Mouse (Mus musculus): ENCODE measurements around the gene Ppp2r1b. TPM values are rescaled to one million over a fixed set of nuclear protein-coding genes. Genes with fewer than 3 reads are reported as not detected.

Gene Ppp2r1b
- polyA plus RNA-seq, 1 experiment from 2014 or later, result 68.8 TPM

- H3K36me3 ChIP-seq (replicated peaks), result no peaks in the 10 kb centered on the region
- H3K27me3 ChIP-seq, result no peaks in the 10 kb centered on the region
- peak overlapping the region; percentile 92 for H3K27ac ChIP-seq (replicated peaks)
- peaks cover 87% of the 10 kb centered on the region for H3K4me1 ChIP-seq (replicated peaks)
- no peak for ATAC-seq (ENCODE audit: insufficient read depth)
- 59% methylated on average over 17 of the region's 17 CpGs for WGBS (ENCODE audit: insufficient replicate concordance)
- H3K9ac ChIP-seq, result peak overlapping the region; percentile 24; the same call in 1 of the 2 replicates
- H3K4me3 ChIP-seq (replicated peaks), result no peak overlapping the region
- no peaks in the 10 kb centered on the region for H3K9me3 ChIP-seq (replicated peaks)
- H3K4me2 ChIP-seq, result peak overlapping the region; percentile 14; the same call in 1 of the 2 replicates
Observed at GRCm38 (mm10) chr9:50852634-50853349, 7.7 kb downstream of the Ppp2r1b start.

GRCm38 (mm10) chr9:50854376-50854775, 9.3 kb downstream of the Ppp2r1b start:
- H3K4me1 ChIP-seq (replicated peaks), result peaks cover 83% of the 10 kb centered on the region
- H3K36me3 ChIP-seq (replicated peaks), result peaks cover 9% of the 10 kb centered on the region
- H3K9ac ChIP-seq, result peak overlapping the region; percentile 56
- peak overlapping the region; percentile 72 for H3K4me2 ChIP-seq
- H3K27ac ChIP-seq (replicated peaks), result peak overlapping the region; percentile 92
- WGBS (ENCODE audit: insufficient replicate concordance), result 28% methylated on average over 8 of the region's 8 CpGs
- peak overlapping the region; percentile 33 for H3K4me3 ChIP-seq (replicated peaks)
- no peaks in the 10 kb centered on the region for H3K9me3 ChIP-seq (replicated peaks)
- ATAC-seq (ENCODE audit: insufficient read depth), result peak; percentile 87
- H3K27me3 ChIP-seq, result no peaks in the 10 kb centered on the region

GRCm38 (mm10) chr9:50855133-50855766, 10.1 kb downstream of the Ppp2r1b start:
- Histone ChIP-seq H3K36me3 (replicated peaks) (peaks cover 17% of the 10 kb centered on the region), H3K9ac (peak overlapping the region; percentile 38), H3K4me2 (peak overlapping the region; percentile 72), H3K4me3 (replicated peaks) (peak overlapping the region; percentile 20), H3K9me3 (replicated peaks) (no peaks in the 10 kb centered on the region), H3K27me3 (no peaks in the 10 kb centered on the region), H3K27ac (replicated peaks) (peak overlapping the region; percentile 92), H3K4me1 (replicated peaks) (peaks cover 75% of the 10 kb centered on the region)
- ATAC-seq (ENCODE audit: insufficient read depth), result peak; percentile 47
- WGBS (ENCODE audit: insufficient replicate concordance), result 27% methylated on average over 5 of the region's 5 CpGs

GRCm38 (mm10) chr9:50855780-50856179, 10.7 kb downstream of the Ppp2r1b start:
- Histone ChIP-seq H3K9ac (peak overlapping the region; percentile 95), H3K36me3 (replicated peaks) (peaks cover 23% of the 10 kb centered on the region), H3K9me3 (replicated peaks) (no peaks in the 10 kb centered on the region), H3K4me3 (replicated peaks) (peak overlapping the region; percentile 94), H3K4me2 (peak overlapping the region; percentile 72), H3K27ac (replicated peaks) (peak overlapping the region; percentile 92), H3K27me3 (no peaks in the 10 kb centered on the region), H3K4me1 (replicated peaks) (peaks cover 72% of the 10 kb centered on the region)
- 34% methylated on average over 5 of the region's 5 CpGs for WGBS (ENCODE audit: insufficient replicate concordance)
- ATAC-seq (ENCODE audit: insufficient read depth), result no peak

GRCm38 (mm10) chr9:50856341-50857081, 11.4 kb downstream of the Ppp2r1b start:
- no peaks in the 10 kb centered on the region for H3K9me3 ChIP-seq (replicated peaks)
- peak overlapping the region; percentile 92 for H3K27ac ChIP-seq (replicated peaks)
- peak overlapping the region; percentile 94 for H3K4me3 ChIP-seq (replicated peaks)
- peaks cover 30% of the 10 kb centered on the region for H3K36me3 ChIP-seq (replicated peaks)
- 1% methylated on average over 45 of the region's 45 CpGs for WGBS (ENCODE audit: insufficient replicate concordance)
- no peaks in the 10 kb centered on the region for H3K27me3 ChIP-seq
- peak; percentile 66 for ATAC-seq (ENCODE audit: insufficient read depth)
- peak overlapping the region; percentile 72 for H3K4me2 ChIP-seq
- H3K9ac ChIP-seq, result peak overlapping the region; percentile 95
- H3K4me1 ChIP-seq (replicated peaks), result peaks cover 67% of the 10 kb centered on the region

- Histone ChIP-seq H3K36me3 (replicated peaks) (peaks cover 37% of the 10 kb centered on the region), H3K4me1 (replicated peaks) (peaks cover 60% of the 10 kb centered on the region), H3K4me2 (peak overlapping the region; percentile 72), H3K4me3 (replicated peaks) (peak overlapping the region; percentile 94), H3K9ac (peak overlapping the region; percentile 95), H3K27me3 (no peaks in the 10 kb centered on the region), H3K9me3 (replicated peaks) (no peaks in the 10 kb centered on the region), H3K27ac (replicated peaks) (peak overlapping the region; percentile 92)
- under 1% methylated on average over 46 of the region's 46 CpGs for WGBS (ENCODE audit: insufficient replicate concordance)
- peak; percentile 54 for ATAC-seq (ENCODE audit: insufficient read depth)
Observed at GRCm38 (mm10) chr9:50857082-50857641, 12.1 kb downstream of the Ppp2r1b start.

GRCm38 (mm10) chr9:50858681-50859080, 13.6 kb downstream of the Ppp2r1b start:
- peak overlapping the region; percentile 25 for H3K4me3 ChIP-seq (replicated peaks)
- H3K9ac ChIP-seq, result no peak overlapping the region
- WGBS (ENCODE audit: insufficient replicate concordance), result 89% methylated on average over 6 of the region's 6 CpGs
- H3K27me3 ChIP-seq, result no peaks in the 10 kb centered on the region
- H3K27ac ChIP-seq (replicated peaks), result no peak overlapping the region; the same call in 1 of the 2 replicates
- H3K36me3 ChIP-seq (replicated peaks), result peaks cover 52% of the 10 kb centered on the region
- no peak for ATAC-seq (ENCODE audit: insufficient read depth)
- peaks cover 45% of the 10 kb centered on the region for H3K4me1 ChIP-seq (replicated peaks)
- H3K9me3 ChIP-seq (replicated peaks), result no peaks in the 10 kb centered on the region
- peak overlapping the region; percentile 47 for H3K4me2 ChIP-seq

GRCm38 (mm10) chr9:50861119-50861839, 16.2 kb downstream of the Ppp2r1b start:
- Histone ChIP-seq H3K4me3 (replicated peaks) (no peak overlapping the region), H3K4me1 (replicated peaks) (peaks cover 20% of the 10 kb centered on the region), H3K9me3 (replicated peaks) (no peaks in the 10 kb centered on the region), H3K9ac (no peak overlapping the region), H3K27ac (replicated peaks) (no peak overlapping the region), H3K36me3 (replicated peaks) (peaks cover 78% of the 10 kb centered on the region), H3K27me3 (no peaks in the 10 kb centered on the region), H3K4me2 (no peak overlapping the region)
- WGBS (ENCODE audit: insufficient replicate concordance), result 89% methylated on average over 18 of the region's 18 CpGs
- no peak for ATAC-seq (ENCODE audit: insufficient read depth)

- no peak for ATAC-seq (ENCODE audit: insufficient read depth)
- Histone ChIP-seq H3K27ac (replicated peaks) (no peak overlapping the region), H3K4me3 (replicated peaks) (no peak overlapping the region), H3K9me3 (replicated peaks) (no peaks in the 10 kb centered on the region), H3K9ac (no peak overlapping the region), H3K4me2 (no peak overlapping the region), H3K27me3 (no peaks in the 10 kb centered on the region), H3K36me3 (replicated peaks) (peaks cover 100% of the 10 kb centered on the region), H3K4me1 (replicated peaks) (peaks cover 9% of the 10 kb centered on the region)
- WGBS (ENCODE audit: insufficient replicate concordance), result 88% methylated on average over 4 of the region's 4 CpGs
Observed at GRCm38 (mm10) chr9:50863824-50864223, 18.7 kb downstream of the Ppp2r1b start.

GRCm38 (mm10) chr9:50864877-50865276, 19.8 kb downstream of the Ppp2r1b start:
- H3K27ac ChIP-seq (replicated peaks), result 0 out of 2 replicates have a peak overlapping the region, but pooled peaks have one; percentile 5
- H3K4me2 ChIP-seq, result no peak overlapping the region
- no peak for ATAC-seq (ENCODE audit: insufficient read depth)
- H3K9me3 ChIP-seq (replicated peaks), result no peaks in the 10 kb centered on the region
- WGBS (ENCODE audit: insufficient replicate concordance), result 82% methylated on average over 5 of the region's 5 CpGs
- H3K4me1 ChIP-seq (replicated peaks), result peaks cover 3% of the 10 kb centered on the region
- H3K9ac ChIP-seq, result no peak overlapping the region
- no peaks in the 10 kb centered on the region for H3K27me3 ChIP-seq
- no peak overlapping the region for H3K4me3 ChIP-seq (replicated peaks)
- H3K36me3 ChIP-seq (replicated peaks), result peaks cover 98% of the 10 kb centered on the region

Data from liver, embryonic 15.5 days (tissue).